Mouse (Mus musculus) WW6 (cell line): Measurements from ENCODE around the gene Gm28308.

Experiments
- DNase-seq: peaks from one replicate; pipeline ENCODE4 v3.0.0-alpha.2; 2013; ENCODE audit warnings: low read depth, low spot score

Gene Gm28308

DNA sequence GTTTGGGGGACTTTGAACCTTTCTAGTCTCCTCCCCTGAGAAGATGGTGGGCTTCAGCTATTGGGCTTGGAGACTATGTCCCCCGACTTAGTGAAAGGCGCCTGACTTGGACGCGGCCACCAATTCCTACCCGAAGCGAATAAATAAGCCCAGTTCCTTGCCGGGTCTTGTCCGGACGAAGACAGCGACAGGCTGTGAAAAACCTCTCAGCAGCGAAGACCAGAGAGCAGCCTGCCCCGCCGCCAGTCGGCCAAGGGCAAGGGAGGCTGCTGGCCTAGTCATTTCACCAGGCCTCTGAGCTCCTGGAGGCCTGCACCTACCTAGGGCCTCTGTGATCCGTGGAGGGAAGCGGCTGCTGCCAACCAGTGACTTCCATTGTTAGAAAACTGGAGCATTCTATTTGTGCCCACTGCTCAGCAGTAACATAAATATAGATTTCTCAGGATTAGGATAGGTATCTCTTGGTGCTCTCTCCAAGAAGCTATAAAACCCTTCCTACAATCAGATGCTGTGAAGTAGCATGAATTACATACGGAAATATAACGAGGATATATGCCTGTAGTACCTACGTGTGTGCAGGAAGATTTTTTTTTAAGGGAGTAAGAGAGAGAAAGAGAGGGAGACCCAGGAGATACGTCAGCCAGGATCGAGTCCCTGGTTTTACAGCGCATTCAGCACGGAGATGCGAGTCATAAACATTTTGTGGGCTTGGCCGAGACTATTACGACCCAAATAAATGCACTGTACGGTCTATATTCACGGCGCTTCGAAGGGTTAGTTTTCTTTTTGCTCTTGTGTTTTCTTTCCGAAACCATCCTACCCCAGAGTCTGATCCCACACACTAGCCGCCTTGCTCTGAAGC lies 7.1 kb upstream of the Gm28308 start:
- no peak for DNase-seq

DNA sequence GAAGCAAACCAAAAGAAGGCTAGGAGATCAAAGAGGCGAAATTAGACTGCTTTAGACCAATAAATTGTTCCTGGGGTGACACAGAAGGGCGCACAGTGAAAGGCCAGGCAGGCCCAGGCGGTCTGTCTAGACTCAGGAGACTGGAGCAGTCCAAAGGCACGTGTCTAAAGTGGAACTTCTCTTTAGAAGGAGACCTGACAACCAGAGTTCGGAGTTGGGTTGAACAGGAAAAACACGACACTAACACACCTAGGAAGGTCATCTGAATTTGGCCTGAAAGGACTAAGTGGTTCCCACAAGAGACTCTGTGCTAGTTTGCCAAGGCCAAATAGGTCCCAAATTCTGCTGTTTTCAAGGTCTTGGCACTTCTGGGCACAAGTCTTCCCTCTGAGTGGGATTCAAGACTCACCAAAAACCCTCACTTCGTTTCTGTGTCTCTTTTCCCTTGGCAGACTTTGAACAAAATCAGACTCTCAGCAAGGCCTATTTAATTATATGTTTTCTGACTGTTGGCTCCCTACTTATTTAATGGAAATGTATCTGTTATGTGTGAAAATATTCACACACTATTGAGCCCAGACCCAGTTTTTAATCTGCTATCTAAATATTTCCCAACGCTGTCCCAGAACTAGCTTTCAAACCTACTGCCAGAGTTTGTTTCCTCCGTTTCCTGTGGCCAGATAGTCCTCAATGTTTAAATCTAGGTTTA lies 6.2 kb upstream of the Gm28308 start:
- DNase-seq, result no peak

DNA sequence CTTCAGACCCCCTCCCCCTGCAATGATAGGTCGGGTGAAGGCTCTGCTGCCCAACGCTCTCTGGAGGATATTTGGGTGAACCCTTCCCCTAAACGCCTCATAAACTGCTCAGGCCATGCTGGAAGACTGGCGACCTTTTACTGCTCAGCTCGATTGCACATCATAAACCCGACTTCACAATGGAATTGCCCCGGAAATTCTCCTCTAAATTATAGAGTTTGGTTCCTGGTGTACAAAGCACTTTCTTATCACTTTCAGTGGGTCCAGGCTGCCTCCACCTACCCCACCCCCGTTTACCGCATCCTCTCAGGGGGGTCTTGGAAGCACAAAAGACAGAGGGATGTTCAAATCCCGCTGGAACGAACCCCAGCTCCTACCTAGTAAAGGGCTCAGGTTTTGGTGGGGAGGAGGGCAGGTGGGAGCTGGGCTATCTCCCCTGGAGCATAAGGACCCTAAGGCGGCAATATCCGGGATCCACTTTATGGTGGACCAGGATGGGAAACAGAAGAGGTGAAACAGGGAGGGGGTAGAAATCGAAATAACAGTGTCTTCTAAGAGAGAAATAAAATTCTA lies 5.6 kb upstream of the Gm28308 start:
- no peak for DNase-seq

DNA sequence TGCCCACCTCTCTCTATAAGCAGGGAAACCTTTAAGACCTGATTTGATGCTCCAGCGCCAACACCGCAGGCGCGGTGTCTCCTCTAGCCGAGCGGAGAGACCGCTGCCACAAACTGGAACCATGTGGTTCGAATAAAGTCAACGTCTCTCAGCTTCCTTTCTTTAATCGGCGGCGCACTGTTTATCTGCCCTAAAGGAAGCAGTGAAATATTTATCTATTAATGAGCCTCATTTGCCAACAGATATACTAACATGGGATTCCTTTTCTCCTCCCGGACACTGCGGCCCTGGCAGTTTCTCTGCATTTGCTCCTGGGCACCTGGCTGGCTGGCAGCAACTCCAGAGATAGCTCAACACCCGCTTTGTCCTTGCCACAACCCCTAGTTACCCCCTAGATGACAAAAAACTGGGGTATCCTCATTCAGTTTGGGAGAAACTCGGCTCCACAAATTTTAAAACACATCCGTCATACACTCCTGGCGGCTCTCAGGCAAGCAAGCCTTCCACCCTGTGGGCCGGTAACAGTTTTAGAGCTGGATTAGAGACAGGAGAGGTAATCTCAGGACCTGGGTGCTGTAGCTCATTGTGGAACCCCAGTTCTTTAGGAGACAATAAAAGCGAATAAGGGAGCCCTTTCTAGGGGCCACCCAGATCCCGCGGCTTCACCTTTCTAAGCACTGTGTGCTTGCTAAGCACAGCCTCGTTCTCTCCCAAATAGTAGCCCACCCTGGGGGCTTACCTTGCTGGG lies 4.9 kb upstream of the Gm28308 start:
- DNase-seq, result no peak

DNA sequence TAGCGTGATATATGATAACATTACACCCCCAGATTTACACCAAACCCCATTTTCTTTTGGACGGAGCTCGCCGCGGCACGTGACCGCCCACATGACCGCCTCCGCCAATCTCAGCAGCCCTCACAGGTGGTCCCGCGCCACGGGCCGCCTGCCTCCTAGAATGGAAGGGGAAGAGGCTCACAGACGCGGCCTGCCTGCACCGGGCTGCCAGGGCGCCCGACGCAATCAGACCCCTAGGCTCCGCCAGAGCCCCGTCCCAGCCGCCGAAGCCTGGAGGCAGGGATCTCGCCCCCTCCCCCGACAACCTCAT lies 4.3 kb upstream of the Gm28308 start:
- DNase-seq, result no peak

DNA sequence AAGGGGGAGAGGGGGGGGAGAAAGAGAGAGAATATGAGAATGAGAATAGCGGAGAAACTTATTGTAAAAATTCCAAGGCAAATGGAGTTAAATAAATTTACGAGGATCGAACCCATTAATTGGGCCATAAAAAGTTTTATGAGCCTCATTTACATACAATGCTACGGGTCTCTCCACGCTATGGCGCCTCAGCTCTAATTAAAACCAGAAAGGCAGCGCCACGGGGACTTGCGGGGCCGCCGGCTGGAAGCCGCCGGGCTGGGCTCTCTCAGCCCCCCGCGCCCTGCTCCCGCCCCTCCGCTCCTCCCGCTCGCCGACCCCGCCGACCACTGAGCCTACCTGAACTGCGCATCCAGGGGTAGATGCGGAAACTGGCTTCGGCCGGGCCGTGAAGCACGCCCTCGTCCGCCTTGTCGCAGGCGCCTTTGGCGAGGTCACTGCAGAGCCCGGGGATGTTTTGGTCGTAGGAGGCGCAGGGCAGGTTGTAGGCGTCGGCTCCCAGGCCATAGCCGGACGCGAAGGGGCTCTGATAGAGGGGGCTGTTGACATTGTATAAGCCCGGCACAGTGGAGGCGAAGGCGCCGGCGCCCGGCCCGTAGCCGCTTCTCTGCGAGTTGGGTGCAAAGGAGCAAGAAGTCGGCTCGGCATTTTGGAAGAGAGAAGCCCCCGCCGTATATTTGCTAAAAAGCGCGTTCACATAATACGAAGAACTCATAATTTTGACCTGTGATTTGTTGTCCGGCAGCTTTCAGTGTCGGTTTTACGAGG lies 3.7 kb upstream of the Gm28308 start:
- DNase-seq, result no peak

DNA sequence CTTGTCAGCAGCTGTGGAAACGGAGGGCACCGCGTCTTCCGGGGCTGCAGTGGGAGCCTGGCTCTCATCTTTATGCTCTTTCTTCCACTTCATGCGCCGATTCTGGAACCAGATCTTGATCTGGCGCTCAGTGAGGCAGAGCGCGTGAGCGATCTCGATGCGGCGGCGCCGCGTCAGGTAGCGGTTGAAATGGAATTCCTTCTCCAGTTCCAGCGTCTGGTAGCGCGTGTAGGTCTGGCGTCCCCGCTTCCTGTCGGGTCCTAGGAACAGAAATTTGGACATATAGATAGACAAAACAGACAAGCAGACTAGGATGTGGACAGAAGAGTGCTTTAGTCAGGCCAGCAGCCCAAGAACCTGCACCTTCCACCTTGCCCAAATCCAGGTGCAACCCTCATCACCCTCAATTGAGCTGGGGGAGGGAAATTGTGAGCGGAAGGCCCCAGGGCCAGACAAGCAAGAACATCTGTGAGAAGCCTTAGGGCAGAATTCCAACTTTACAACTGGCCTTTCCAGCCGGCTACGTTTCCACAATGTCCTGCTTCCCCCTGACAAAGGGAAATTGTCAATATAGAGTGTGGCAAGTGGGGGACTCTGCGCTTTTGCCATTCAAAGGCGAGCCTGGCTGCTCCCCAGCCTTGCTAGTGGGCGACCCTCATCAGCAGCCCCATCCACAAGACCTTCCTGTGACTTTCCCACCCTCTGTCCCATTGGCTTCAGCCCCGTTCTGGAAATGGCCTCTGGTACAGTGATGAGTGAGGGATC lies 2.8 kb upstream of the Gm28308 start:
- no peak for DNase-seq

DNA sequence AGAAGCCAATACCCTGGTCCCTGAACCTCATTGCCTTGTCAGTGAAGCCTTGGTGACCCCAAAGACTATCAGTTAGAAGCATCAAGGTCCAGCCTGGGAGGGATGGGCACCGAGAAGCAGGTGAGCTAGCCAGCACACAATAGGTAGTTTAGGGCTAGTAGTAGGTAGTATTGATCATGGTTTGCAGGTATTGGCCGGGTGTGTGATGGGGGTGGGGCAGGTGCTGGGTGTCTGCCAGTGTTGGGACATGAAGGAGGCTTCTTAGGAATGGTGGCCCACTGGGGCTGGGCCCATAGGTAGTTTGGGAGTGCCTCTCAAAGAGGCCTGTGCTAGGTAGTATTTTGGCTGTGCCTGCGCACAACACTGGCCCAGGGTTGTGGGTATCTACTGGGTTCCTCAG lies 1.9 kb upstream of the Gm28308 start:
- no peak for DNase-seq

DNA sequence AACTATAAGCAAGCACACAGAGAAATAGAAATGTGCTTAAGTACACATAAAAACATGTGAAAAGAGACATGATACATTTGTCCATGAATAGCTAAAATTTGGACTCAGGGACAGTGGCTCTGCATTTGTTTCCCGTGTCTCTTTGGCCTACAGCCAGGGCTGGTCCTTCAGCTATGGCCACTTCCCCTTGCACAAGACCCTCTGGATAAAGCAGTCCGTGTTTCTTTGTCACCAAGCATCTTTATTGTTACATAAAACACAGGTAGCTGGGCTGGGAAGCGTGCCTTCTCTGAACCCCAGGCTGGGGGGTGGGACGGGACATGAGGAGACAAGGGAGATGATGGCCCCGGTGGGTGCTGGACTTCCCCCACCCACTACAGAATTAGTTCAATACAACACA lies 1.1 kb upstream of the Gm28308 start:
- no peak for DNase-seq

DNA sequence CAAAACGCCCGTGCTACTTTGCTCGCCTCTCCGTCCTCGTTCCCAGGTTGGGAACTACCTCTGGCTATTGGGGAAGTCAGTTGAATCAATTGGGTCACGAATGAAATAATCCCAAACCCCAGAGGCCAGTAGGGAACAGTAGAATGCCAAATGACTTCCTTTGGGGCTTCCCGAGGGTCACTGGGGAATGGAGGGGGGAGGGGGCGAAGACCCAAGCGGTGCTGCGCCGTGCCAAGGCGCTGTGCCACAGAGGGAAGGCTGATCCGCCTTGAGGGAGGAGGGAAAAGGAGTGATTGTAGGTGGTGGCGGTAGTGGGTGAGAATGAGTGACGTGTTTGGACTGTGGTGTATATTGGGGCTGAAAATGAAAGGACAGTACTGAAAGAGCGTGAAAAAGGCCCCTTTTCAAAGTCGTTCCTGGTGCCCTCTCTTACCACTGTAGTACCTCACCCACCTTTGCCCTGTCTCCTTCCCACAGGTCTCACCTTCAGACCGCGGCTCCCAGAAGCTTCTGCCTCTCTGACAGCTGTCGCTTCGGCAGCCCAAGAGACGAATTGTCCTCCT lies 502 bp downstream of the Gm28308 start:
- DNase-seq, result no peak

DNA sequence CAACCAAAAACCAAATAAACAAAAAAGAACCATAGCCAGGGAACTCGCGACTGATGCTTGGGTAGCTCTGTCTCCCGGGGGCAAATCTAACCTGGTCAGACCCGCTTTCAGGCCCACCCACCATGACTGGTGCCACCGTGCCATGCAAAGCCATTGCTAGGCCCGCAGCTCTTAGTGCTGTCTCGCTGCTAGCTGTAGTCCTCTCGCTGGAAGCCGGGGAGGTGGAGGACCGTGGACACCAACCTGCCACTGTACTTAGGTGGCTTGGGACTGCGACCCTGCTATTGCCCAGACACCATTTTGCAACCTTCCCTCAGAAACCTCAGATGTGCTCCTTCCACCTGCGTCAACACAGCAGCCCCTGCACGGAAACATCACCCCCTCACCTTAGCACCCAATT lies 1.2 kb downstream of the Gm28308 start:
- DNase-seq, result no peak

DNA sequence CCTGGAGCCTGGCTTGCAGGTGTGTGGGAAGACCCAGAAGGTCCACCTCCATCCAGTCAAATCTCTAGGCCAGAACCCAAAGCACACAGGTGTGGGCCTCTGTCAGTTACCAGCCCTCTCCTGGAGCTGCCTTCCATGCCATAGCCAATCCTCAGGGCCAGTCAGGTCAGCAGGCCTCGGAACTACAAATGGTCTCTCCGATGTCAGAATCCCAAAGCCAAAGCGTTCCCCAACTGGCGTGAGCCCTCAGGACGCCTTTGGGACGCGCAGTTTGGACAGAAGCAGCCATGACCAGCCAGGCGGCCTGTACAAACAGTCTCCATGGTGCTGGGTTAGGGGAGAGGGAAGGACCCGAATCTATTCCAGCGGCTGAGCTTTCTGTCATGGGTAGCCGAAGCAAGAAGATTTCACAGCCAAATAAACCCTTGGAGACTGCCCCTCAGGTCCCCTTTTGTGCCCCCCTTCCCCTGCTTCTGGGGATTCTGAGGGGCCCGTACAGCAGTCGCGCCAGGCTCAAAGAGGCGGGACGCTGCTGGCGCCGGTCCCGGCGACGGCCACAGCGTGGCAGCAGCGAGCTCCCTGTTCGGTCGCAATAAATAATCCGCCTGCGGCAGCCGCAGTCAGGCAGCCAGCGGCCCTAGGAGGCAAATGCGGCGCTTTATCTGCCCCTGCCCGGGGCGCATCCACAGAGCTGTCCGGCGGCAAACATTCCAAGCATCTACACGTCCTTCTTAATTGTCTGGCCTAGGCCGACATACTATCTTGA lies 1.8 kb downstream of the Gm28308 start:
- no peak for DNase-seq

DNA sequence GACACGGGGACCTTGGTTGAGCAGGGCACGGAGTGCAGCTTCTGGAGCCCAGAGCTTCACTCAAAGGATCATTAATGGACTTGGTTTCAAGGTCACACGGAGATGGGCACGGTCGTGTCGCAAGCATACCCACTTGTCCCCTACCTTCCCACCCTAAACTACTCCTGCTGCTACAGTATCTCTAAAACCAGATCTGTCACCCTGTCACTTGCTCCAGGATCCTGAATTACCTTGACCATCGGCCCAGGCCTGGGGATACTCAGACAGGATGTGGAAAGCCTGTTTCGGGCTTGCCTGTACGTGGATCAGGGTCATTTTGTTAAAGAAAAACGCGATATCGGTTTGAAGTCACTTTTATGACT lies 3.5 kb downstream of the Gm28308 start:
- no peak for DNase-seq

DNA sequence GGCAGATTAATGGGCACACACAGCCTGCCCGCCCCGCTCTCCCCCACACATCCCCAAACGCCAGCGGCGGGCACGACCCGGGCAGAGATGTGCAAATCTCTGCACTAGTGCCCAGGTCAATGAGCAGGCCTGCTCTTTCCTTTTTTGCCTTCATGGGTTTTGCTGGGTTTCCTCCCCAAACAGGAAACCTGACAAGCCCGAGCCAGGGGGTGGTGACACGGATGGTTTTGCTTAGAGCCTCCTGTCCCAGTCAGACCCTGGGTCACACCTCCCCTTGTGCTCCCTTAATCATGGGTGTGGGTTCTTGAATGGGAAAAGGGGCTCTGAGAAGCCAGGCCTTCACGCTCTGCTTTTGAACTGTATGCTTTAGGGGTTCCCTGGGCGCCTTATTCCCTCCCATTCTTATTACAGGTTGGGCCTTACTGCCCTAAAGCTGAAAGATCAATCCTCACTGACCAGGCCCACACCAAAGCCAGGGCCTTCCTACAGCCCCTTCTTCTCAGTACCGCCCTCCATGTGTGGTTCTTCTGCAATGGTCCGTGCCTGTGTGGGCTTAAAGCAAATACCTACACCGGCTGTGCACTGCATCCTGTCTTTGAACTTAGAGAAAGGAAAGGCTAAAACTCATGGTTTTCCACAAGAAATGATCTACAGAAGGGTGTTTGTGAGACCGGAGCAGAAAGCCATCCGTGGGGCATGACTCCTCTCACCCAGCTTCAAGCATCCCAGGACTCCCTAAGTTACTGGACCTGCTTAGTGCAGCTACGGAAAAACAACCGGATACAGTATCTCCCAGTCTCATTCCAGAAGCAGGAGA lies 4.1 kb downstream of the Gm28308 start:
- DNase-seq, result no peak

DNA sequence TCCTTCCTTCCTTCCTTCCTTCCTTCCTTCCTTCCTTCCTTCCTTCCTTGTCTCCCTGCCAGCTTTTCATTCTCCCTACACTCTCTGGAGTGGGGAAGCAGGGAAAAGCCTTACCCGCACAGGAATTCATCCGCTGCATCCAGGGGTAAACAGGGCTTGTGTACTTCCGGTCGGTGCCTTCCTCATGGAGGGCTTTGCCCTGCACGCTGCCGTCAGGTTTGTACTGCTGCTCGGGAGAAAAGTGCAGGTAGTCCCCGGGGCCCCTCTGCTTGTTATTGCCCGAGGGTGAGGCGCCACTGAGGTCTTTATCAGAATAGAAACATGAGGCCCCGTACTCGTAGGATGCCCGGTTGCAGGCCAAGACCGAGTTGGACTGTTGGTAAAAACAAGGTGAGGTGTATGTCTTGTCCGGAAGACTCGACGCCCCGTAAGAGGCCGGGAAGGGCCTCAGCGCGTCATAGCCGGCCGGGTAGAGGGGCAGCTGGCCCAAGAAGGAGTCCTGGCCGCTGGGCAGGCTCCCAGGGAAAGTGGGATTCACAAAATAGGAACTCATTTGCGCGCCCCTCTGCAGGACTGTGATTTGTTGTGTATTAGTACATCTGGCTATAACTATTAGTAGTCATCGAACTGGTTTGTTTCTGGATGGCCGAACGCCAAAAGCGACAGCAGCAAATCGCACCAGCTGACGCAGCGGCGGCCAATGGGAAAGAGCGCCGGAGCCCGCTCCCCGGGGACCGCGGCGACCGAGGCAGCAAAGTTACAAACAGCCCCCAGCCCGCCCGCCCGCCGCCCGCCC lies 4.9 kb downstream of the Gm28308 start, which contains the start of gene Hoxa6:
Hoxa6 (minus strand) TSS at position 651 of the 796 bp plus-strand sequence.
- DNase-seq, result no peak

DNA sequence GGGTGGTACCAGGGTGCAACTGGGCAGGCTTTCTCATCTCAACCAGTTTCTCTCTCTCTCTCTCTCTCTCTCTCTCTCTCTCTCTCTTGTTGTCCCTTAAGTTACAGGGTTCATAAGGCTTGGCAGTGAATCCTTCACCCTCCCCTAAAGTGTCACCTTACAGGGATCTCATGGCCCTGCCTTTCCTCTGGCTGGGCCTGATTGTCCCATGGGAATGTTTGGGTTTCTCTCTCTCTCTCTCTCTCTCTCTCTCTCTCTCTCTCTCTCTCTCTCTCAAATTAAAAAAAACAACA lies 5.5 kb downstream of the Gm28308 start:
- no peak for DNase-seq

DNA sequence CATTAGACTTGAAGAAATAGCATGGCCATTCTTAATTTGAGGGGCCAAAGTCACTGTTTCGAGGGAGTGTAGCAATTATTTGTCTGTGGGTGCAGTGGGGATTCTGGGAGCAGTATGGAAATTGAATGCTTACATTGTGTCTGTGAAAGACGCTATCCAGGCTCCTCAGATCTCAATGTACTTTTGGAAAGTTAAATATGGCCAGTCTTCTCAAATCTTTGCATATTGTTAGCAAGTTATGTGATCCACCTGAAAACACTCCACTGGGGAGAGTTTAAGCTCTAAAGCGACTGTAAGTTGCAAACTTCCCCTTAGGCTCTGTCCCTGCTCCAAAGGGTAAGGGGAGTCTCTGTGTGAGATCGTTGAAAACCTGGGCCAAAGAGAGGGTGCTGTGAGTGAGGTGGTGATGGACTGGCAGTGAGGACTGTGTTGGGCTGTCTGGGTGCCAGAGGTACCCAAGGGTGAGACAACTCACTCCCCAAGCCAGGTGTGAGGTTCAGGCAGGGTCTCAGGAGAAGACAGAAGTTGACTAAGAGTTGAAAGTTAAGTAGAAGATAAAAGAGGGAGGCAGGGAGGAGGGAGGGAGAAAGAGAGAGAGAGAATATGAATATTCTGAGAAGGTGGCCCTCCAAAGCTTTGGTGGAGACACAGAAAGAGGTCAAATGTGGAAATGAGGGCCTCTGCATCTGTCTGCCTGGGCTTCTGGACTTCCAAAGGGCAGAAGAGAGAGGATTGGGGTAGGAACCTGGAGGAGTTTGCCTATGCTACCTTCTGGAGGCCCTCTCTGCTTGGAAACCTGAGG lies 6.1 kb downstream of the Gm28308 start:
- no peak for DNase-seq
